Mouse (Mus musculus) G1E (cell line): ENCODE results near the gene Casc1.

Source experiments
- CTCF ChIP-seq: IDR thresholded peaks from 2 replicates; pipeline ENCODE4 v1.5.1; 2012; ENCODE audit warnings: low read depth, low read length, inconsistent platforms, mixed read lengths
- GATA1 ChIP-seq: IDR thresholded peaks from 2 replicates; pipeline ENCODE4 v1.6.1; 2012; ENCODE audit warnings: borderline replicate concordance, low read length, inconsistent platforms, mixed read lengths
- POLR2AphosphoS5 ChIP-seq: IDR thresholded peaks from 2 replicates; pipeline ENCODE4 v1.6.1; 2012; ENCODE audit warnings: low read depth, low read length, inconsistent platforms; ENCODE audit not compliant: insufficient replicate concordance

- TF ChIP-seq GATA1 (no peak), CTCF (no peak), POLR2AphosphoS5 (no peak)
Observed at GRCm38 (mm10) chr6:145250820-145251219, 40.0 kb upstream of the Casc1 start.
